Mouse (Mus musculus) thymus, postnatal 14 days (tissue): Measurements from ENCODE around the gene A630095N17Rik.

Experiments
- DNase-seq: peaks from one replicate; pipeline ENCODE4 v3.0.0; 2021

A630095N17Rik gene

DNA sequence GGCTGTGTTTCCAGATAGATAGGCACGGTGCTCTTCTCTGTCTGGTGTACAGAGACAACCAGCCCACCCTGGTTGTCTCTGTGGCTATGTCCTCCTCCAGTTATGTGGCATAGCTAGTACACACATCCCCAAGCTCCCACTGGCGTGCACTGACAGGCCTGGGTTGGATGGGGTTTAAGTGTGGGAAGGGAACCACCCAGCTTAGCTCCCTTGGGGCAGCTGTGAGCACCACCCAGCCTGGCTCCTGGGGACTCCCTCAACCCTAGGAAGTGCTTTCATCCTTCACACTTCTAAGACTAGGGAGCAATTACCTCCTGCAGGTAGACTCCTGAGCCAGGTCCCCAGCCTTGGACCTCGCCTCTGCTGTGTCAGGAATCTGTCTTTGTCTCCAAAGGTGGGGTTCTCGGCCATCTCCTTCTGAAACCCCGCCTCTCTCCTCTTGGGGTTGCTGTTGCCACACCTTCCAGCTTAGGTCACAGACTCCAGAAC is at the start of gene A630095N17Rik:
Gene A630095N17Rik (minus strand): TSS at position 439 of the 489 bp plus-strand sequence.
- peak; percentile 2 for DNase-seq

GRCm38 (mm10) chr1:75278228-75278627 is 46.3 kb upstream of the A630095N17Rik start, which contains the start of gene Resp18:
Resp18 (minus strand) TSS chr1:75278415.
- DNase-seq, result no peak

DNA sequence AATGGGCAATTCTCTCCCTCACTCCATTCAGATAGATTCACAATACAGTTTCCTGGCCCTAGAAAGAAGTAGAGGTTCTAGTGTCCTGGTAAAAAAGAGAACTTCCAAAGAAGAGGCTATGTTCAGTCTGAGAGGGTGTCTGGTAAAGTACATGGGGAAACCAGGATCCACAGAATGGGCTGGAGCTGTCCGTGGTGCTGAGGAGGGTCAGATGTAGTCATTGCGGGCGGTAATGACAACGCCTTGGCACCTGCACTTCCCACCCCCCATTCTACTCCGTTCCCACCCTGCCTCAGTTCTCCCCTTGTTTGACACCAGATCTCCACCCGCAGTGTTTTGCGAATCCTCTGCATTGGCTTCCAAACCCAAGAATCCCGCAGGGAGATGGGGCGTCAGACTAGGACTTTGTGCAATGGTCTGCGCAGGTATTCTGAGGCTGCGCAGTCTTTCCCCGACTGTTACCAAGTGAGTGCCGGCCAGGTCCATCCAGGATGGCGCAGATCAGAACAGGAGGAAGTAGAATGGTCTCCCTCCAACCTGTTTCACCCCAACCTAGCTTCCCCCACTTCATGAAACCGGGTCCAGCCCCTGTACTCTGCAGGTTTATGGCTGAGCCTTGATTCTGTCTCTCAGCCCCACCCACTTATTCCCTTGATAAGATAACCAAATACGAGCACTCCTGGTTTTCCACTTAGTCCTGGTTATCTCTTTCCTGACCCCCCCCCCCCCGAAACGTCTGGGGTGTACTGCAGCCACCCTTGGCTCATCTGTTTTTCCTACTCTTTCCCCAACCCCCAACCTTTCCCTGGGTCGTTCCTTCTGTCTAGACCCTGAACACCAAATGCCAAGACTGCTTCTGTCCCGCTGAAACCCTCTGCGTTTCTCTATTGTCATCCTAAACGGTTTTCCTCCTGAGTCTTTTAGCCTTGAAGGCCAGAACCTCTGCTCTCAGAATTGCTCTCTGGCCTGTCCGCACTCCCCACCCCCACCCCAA is 45.6 kb upstream of the A630095N17Rik start:
- DNase-seq, result peak; percentile 43

DNA sequence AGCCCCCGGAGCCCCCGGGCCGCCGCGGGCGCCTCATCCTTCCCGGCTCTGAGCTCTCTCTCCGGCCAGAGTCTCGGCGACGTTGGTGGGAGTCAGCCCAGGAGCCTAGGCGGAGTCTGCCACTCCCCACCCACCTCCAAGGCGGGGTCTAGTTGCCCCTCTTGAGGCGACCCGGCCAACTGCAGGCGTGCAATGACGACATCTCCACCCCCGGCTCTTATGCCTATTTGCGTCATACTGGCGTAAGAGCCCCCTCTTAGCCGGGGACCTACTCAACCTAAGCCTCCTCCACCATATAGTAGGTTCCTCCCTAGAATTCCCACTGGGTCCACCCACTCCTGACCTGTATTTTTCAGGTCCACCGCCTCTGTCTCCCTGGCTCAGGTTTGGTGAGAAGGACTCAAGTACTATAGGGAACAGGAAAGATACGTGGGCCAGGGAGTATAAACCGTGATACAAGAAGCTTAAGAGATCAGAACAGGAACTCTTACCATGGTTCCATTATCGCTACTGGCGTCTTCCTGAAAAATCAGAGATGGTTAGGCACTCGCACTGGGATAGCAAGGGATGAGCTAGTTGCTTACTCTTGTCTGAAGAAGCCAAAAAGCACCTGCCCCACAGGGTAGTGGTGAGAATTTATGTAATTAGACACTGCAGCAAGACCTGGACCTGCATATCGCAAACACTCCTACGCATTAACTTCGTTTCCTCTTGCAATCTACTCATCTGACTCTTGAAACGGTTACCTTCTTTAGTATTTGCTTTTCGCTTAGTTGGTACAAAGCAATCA is 32.4 kb upstream of the A630095N17Rik start, which contains the start of gene Ptprn:
Gene Ptprn (minus strand): TSS at position 412 of the 790 bp plus-strand sequence.
- DNase-seq, result peak; percentile 6

DNA sequence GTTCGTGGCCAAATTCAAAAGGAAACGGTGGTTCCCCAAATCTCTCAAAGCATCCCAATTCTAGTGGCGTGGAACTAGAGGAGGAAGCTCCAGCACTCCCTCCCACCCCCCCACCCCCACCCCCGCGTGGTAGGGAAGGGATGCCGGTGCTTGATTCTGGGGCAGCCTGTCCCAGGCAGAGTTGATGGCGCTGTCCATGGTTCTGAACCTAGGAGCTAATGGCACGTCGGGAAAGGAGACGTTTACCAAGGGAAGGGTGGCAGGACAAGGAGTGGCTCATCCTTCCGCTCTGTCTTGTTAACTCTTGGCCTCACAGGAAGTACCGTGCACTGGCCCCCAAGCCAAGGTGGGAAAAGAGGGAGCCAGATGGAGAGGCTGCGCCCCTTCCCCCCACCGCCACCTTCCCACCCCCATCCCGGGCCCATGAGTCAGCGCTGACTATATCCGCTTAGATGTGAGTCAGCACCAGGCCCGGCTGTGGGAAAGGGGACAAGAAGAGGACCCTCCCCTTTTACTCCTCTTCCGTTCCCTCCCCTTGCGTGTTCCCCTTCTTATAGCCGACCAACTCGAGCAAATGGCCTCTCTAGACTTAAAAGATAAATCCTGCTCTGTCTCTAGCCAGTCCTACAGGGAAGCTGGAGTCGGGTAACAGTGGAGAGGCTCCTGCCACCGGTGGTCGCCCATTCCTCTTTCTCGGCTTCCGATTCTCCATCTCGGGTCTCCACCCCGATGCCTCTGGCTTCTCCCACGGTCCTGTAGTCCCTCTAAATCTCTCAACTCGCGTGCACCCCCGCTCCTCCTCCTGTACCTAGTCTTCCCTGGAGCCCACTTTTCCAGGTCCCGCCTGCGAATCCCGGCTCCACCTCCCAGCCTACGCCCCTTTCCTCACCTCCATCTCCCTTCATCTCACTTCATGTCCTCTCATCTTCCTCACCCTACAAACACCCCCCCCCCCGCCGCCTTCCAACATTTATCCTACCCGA is 31.4 kb upstream of the A630095N17Rik start:
- DNase-seq, result peak; percentile 62

- DNase-seq, result no peak
Measured at GRCm38 (mm10) chr1:75261278-75261677, 29.4 kb upstream of the A630095N17Rik start.

DNA sequence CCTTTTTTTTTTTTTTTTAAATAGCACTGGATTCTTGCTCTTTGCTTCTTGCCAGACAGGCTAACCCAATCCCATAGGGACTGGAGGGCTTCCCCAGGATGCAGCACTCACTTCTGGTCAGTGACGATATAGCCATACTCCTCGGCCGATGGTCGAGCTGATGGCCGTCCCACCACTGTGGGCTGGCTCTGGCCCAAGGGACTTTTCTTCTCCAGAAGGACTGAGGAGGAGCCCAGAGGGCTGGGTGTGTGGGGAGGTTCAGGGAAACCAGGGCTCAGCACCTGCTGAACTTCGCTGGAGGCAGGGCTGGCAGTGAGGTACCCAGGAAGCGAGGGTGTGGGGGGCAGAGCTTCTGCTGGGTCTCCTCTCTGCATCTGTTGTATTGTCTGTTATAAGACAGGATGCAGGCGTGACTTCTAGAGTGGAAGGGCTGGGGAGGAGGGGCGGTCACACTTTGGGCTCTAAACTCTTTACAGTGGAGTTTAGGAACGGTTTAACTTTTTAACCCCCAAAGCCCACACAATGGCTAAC is 23.7 kb upstream of the A630095N17Rik start:
- peak; percentile 78 for DNase-seq

DNA sequence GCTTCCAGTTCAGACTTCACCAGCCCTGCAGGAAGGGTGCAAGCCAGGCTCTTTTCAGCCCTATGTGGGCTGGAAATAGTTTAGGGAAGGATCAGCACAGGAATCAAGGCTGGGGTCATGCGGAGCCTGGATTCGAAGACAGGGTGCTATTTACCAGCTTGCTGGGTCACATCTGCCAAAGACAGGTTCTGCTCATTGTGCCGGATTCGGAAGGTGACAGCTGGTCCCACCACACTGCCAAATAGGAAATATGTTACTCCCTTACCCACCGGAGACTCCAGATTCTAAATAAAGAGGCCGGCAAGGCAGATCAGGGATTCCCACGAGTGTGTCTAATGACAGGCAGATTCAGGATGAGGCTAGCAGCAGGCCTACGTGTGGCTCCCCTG is 22.7 kb upstream of the A630095N17Rik start:
- DNase-seq, result no peak

- DNase-seq, result peak; percentile 88
Measured at GRCm38 (mm10) chr1:75253849-75254624, 22.1 kb upstream of the A630095N17Rik start.

- peak; percentile 27 for DNase-seq
Measured at GRCm38 (mm10) chr1:75253029-75253428, 21.1 kb upstream of the A630095N17Rik start.

- no peak for DNase-seq
Measured at GRCm38 (mm10) chr1:75252308-75252707, 20.4 kb upstream of the A630095N17Rik start.

GRCm38 (mm10) chr1:75251112-75251970 is 19.4 kb upstream of the A630095N17Rik start:
- peak; percentile 88 for DNase-seq

GRCm38 (mm10) chr1:75250498-75250897 is 18.6 kb upstream of the A630095N17Rik start:
- DNase-seq, result no peak

DNA sequence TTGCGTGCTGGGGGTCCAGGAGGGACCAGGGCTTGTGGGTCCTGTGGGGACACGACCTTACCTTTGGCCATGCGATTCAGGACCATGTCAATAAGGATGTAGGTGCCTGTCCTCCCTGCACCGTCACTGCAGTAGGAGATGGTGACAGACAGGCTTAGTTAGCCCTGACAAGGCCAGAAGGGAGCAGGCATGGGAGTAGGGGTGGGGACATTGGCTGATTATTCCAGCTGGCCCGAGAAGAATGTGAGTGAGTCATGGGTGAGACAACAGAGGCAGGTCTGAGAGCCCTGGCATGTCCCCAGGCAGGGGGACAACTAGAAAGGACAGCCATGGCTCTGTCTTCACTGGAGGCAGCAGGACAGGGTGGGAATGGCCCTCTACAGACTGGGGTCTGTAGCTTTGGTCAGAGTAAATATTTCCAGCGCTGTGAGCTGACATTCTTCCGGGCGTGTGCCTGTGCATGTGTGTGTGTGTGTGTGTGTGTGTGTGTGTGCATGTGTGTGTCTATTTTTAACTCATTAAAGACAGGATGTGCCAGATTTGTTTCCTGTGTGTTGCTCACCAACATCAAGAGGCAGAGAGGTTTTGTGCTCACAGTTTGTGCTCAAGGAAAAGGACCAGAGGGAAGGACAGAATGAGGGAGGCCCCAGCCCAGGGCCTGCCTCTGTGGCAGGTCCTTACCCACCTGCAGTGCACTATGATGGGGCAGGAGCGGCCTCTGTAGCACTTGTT is 16.3 kb upstream of the A630095N17Rik start:
- no peak for DNase-seq

DNA sequence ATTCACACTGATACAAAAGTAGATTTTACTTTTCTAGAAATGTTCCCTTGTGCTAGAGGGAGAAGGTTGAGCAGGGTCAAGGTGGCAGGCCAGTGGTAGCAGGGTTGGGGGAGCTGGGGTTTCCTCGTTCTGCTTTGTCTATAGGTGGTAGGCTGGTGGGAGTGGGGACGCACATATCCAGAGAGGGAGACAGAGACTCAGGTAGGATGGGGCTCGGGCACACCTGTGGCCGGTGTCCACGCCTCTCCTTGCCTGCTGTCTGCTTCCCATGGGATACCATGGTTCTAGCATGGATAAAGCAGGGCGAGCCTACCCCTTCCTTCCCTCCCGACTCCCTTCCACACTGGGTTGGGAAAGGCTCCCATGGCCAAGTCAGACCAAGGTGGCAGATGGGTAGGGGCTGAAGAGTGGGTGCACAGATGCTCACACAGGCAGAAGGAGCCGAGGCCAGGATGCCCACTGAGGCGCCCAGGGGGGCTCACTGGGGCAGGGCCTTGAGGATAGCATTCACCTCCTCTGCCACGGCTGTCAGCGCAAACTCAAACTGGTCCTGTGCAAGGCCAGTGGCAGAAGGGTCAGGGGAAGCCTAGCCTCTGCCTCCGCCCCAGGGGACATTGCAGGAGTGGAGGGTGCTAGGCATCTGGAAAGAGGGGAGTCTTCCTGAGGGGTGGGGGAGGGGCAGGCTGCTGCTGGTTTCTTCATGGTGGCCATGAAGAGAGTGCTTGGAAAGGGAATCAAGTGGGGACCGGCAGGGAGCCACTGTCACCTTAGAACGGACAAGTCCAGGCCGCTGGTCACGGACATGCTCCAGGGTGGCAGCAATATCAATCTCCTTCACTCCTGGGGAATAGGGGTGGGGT is 15.4 kb upstream of the A630095N17Rik start:
- DNase-seq, result no peak

DNA sequence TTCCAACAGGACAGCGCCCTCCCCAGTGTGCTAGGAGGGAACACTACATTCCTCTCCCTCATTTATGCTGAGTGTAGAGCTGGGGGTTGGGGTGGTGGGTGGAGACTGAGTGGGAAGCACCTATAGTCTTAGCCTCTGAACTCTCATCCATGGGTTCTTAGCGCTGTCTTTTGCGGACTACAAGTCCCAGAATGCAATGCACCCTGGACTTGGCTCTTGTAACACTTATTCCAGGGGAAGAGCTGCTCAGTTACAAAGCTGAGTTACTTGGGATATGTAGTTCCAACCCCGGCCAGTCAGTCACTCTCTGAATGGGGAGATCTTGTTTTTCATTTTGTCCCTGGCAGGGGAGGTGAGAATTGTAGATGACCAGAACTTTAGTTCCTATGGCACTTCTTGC is 12.9 kb upstream of the A630095N17Rik start:
- DNase-seq, result peak; percentile 42

DNA sequence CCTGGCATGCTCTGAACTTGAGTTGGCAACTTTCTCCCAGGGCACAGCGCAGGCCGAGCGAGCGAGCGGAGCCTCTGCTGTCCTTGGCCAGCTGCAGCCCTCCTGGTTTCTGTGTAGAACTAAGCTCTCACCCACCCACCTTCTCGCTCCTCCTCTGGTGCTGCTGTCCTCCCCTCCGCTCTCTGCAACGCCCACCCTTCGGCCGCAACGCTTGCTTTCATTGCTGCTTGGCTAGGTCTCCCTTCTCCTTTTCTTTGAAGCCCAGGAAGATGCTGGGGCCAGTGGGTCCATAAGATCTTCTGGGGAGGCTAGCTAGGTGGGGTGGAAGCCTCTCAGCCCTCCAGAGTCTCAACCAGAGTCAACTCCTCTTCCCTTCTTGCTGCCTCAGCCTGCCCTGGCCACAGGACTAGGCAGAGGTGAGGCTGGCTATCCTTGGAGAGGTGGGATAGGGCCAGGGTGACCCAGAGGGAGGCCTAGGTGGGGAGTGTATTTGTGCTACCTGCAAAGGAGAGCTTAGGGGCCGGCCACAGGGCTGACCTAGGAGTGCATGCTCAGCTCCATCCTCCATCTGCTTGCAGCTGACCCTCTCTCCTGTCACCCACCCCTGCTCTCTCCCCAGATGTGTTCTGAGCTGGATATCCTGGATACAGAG is 12.4 kb upstream of the A630095N17Rik start:
- DNase-seq, result no peak

GRCm38 (mm10) chr1:75243411-75243810 is 11.5 kb upstream of the A630095N17Rik start:
- DNase-seq, result no peak
